Mouse (Mus musculus) lung, postnatal 14 days (tissue): ENCODE data around the gene Vangl2.
"Not testable (repeated sequence)": the region's sequence is repeated elsewhere in the genome, so short reads cannot be mapped to it uniquely, and the experiment has no call there.

ENCODE experiments used
- DNase-seq: peaks from one replicate; pipeline ENCODE4 v3.0.0; 2021

Vangl2 gene

GRCm38 (mm10) chr1:171998820-171999597 lies 29.2 kb downstream of the Vangl2 start:
- DNase-seq: no peak

GRCm38 (mm10) chr1:171996701-171997100 lies 31.5 kb downstream of the Vangl2 start:
- DNase-seq: no peak

DNA sequence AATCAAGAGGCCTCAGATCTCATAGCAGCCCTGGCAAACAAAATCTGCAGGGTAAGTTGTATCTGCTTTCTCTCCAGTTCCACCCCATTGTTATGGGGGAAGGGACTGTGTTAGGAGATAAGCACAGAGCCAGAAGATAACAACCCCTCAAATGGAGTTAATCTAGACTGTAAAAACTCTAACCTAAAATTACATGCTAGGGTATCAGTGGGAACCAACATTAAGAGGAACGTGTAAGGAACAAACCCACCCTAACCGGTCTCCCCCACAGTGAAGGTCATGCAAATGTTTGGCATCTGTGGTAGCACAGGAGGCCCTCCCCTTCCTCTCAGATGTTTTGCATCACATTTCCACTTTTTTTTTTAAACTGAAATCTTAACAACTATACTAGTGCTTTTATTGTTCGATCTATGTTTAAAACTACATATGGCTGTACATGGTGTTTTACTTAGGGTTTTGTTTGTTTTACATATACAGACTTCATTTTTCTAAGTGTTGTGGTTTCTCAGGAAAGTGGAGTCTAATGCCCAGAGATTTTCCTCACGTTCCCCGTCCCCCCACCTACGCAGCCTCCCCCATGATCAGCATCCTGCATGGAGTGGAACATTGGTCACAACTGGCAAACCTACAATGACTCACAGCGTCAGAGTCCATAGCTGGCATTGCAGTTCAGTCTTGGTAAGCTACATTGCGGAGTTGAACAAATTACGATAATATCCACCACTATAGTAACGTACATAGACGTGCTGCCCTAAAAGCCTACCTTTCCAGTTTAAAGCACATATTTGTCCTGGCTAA lies 33.1 kb downstream of the Vangl2 start:
- no peak for DNase-seq

DNA sequence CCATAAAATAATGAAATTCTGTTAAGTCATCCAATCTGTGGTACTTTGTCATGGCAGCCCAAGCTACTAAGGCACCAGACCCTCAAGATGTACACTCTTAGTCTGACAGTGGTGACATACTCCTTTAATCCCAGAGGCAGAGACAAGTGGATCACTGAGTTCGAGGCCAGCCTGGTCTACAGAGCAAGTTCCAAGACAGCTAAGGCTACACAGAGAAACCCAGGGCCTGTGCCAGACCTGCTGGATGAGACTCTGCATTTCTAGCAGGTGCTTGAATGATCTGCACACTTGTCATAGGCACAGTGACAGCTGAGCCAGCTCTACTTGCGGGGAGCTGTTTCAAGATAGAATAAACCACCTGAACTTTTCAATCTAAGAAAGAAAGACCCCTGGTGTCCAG lies 33.7 kb downstream of the Vangl2 start:
- no peak for DNase-seq

DNA sequence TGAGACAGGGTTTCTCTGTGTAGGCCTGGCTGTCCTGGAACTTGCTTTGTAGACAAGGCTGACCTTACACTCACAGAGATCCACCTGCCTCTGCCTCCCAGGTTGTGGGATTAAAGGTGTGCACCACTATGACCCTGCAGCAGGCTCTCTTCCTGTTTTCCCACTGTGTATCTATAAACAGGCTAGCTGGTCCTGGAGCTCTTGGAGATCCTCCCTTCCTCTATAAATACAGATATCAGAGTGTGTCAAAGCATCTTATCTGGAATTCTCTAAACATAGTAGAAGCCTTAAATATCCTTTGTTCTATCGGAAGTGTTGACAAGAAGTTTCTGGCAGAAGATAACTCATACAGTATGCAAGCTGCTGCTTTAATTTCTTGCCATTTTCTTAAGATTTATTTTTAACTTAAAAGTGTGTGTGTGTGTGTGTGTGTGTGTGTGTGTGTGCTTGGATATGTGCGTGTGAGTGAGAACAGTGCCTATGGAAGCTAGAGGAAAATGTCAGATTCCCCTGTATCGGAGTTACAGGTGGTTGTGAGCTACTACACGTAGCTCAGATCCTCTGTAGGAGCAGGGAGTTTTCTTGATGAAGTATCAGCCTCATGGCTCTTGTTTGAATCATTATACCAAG lies 35.2 kb downstream of the Vangl2 start:
- no peak for DNase-seq

DNA sequence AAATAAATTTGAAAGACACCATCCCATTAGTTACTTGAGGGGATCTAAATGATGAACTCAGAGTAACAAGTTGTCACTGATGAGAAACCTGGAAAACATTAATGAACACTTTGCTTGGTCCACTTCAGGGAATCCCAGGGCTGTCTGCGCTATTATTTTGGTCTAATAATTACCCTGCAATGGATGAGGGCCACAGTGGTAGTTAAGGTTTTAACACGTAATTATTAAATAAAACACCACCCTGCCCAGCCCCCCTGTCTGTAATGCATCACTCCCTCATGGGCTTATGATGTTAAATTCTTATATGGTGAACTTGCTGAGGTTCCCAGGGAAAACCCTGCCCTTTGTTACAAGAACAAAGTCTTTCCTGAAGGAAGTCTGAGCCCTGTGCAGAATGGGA lies 36.4 kb downstream of the Vangl2 start:
- no peak for DNase-seq

DNA sequence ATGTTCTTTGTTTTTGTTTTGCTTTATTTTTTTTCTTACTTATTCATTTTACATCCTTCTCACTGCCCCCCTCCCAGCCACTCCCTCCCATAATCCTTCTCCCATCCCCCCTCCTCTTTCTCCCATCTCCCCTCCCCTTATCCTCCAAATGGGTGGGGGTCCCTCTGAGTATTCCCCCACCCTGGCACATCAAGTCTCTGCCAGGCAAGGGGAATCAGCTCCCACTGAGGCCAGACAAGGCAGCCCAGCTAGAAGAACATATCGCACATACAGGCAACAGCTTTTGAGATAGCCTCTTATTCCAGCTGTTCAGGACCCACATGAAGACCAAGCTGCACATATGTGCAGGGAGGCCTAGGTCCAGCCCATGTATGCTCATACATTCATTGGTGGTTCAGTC lies 44.1 kb downstream of the Vangl2 start:
- DNase-seq: no peak

GRCm38 (mm10) chr1:171983372-171984001 lies 44.8 kb downstream of the Vangl2 start:
- DNase-seq: no peak

DNA sequence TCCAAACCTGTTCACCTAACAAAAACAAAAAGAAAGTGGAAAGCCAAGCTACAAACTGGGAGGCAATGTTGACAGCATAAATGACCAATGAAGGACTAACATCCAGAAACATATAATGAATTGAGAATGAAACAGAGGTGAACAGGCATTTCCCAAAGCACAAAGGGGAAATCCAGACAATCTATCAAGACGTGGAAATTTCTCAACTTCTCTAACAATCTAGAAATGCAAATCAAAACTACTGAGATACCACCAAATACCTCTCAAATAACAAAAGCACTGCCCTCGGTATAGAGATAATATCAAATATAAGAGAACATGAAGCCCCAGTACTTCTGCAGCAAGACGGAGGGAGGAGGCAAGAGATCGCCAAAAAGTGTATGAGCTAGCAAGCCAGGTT lies 45.5 kb downstream of the Vangl2 start:
- DNase-seq: no peak

- no peak for DNase-seq
These were observed 46.1 kb downstream of the Vangl2 start for GRCm38 (mm10) chr1:171982170-171982569.

DNA sequence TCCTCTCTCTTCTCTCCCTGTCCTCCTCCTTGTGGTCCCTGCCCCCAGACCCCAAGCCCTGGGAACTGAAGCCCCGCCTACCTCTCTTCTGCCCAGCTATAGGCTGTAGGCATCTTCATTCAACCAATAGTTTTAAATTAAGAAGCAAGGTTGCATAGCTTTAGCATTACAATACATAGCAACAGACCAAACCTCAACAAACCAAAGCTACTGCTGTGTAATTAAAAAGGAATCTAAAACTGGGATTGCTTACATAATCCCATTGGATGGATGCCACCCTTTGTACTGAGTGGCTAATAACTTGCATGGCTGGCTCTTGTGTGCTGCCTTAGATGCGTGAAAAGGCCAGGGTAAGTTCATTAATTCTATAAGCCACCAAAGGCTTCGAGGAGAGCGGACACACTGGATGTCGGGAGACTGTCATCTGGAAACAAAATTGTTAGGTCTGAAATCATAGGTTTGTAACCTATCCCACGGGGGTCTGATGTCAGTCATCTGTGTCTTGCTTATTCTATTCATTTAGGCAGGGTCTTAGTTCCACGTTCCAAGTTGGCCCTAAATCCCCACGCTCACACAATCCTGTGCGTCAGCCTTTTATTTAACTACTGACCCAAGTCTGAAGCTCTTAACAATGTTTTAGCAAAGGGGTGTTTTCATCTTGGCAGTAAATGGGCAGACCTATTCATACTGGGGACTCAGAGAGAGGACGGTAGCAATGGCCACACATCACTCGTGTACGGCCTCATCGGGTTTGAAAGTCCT lies 48.1 kb downstream of the Vangl2 start:
- no peak for DNase-seq

GRCm38 (mm10) chr1:171977891-171978290 lies 50.4 kb downstream of the Vangl2 start:
- DNase-seq: no peak

DNA sequence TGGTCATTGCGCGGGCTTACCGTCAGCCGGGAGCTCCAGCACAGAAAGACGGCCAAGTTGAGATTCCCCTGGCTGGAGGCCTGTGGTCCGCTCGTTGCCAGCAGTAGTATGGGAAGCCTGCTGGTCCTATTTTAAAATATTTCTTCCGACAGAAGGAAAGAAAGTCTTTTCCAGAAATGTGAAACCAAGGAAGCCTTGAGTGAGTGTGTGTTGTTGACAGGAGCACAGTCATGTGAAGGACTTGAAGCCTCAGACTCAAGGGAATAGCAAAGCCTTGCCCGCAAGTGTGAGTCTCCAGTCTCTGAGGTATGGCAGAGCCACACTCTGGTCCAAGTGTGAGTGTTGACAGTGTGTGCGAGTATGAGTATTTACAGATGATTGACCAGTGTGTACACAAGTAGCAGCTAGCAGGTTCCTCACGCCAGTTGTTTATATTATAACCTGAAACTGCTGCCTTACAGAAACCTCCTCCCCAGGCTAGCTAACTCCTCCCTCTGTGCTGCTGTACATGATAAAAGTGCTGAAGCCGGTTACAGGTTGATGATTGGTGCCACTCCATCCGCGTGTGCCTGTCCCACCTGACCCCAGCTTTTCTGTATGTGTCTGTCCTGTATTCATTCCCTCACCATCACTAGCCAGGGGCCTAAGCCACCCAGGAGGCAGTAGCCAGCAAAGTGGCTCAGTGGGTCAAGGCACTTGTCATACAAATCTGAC lies 51.3 kb downstream of the Vangl2 start:
- DNase-seq: no peak

DNA sequence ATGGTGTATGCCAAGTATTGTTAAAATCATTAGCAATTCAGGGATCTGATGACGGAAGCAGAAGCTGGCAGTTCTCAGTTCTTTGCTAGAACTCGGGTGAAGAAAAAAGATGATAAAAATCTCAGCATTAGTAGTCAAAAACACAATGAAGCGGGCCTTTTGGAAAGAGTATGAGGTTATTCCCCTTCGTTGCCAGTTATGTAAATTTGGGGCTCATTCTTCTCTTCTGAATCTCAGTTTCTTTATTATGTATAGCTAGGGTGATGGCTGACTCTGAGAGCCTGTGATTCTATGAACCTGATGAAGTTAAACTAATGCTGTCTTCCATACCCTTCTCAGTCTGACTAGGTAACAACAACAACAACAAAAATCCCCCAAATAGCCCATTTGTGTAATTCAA lies 52.4 kb downstream of the Vangl2 start:
- DNase-seq: no peak

DNA sequence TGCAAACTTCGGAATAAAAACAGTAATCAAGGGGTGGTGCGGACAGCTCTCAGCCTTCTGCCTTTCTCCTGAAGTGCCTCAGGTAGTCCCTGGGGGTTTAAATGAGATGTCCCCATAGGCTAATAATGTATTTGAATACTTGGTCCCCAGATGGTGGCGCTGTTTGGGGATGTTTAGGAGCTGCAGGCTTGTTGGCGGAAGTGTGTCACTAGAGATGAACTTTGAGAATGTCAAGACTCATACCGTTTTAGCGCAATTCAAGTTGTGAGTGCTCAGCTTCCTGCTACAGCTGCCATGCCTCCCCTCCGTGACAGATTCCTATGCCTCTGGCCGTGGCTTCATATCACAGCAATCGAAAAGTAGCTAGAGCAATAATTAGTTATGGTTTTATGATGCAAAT lies 52.9 kb downstream of the Vangl2 start:
- DNase-seq: no peak

DNA sequence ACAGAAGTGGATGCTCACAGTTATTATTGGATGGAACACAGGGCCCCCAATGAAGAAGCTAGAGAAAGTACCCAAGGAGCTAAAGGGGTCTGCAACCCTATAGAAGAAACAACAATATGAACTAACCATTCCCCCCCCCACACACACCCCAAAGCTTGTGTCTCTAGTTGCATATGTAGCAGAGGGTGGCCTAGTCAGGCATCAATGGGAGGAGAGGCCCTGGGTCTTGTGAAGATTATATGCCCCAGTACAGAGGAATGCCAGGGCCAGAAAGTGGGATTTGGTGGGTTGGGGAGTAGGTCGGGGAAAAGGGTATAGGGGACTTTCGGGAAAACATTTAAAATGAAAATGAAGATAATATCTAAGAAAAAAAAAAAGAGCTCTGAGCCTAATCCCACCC lies 53.9 kb downstream of the Vangl2 start:
- DNase-seq: not testable (repeated sequence)

DNA sequence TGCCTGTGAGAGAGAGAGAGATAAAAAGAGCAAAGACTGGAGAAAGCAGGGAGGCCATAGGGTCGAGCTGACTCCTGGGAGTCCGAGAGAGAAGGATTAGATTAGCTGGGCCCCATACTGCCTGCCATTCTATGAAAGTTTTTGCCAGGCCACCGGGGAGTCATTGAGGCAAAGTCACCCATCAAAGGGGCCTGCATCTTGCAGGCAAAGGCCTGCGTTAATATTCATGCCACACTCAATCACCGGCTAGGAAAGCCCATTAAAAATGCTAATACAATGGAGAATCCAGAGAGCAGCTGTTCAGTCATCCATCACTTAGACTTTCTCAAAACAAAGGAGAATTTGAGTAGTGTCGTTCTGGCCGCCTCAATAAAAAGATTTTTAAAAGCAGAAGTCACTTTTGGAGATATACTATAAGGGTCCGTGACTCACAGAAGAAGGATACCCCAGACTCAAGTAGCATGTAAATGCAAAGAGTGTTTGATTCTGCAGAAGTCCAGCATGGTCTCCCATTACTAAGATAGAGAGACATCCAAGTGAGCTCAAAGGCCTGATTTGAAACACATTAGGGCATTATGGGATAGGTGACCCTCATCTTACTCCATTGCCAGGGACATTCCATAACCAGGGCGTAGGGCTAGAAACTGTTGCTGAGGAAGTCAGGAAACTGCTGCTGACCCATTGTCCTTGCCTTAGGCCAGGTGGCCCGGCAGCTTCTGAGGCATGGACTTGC lies 57.2 kb downstream of the Vangl2 start:
- DNase-seq: no peak

GRCm38 (mm10) chr1:171969221-171969620 lies 59.0 kb downstream of the Vangl2 start:
- DNase-seq: no peak

DNA sequence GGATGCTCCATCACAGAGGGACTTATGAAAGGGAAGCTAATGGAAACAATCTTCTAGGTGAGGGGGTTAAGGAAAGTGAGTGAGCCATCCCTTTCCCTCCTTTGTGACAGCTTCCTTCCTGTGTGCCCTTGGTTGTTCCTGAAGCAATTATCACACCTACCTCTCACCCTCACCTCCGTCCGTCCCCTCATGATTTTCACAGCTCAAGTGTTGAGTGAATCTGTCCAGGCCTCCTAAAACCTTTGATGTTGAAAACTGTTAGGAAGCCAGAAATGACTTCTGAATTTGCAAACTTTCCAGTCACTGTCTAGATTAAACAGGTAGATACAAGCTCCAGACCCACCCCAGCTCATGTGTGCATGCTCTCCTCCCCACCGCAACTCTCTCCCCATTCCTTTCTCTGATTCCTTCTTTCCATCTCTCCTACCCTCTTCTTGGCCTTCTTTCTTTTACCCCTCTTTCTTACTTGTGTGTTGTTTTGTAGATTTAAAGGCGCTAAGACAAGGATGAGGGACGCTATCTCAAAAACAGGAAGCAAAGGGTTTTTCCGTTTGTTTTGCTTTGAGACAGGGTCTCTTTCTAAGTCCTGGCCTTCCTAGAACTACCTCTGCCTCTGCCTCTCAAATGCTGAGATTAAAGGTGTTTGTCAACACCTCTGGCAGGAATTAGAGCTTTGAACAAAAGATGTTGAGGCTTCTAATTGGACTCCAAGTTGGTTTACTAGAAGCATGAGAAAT lies 62.0 kb downstream of the Vangl2 start:
- no peak for DNase-seq

GRCm38 (mm10) chr1:171963613-171964012 lies 64.6 kb downstream of the Vangl2 start:
- no peak for DNase-seq

GRCm38 (mm10) chr1:171961704-171962103 lies 66.5 kb downstream of the Vangl2 start:
- no peak for DNase-seq
